Mouse (Mus musculus): ENCODE results near the gene Kat2b. TPM values are rescaled to one million over a fixed set of nuclear protein-coding genes. Genes with fewer than 3 reads are reported as not detected.
"Not testable (repeated sequence)": the region's sequence is repeated elsewhere in the genome, so short reads cannot be mapped to it uniquely, and the experiment has no call there.

Gene Kat2b
- polyA plus RNA-seq, 1 experiment from 2014 or later = 5.1 TPM

DNA sequence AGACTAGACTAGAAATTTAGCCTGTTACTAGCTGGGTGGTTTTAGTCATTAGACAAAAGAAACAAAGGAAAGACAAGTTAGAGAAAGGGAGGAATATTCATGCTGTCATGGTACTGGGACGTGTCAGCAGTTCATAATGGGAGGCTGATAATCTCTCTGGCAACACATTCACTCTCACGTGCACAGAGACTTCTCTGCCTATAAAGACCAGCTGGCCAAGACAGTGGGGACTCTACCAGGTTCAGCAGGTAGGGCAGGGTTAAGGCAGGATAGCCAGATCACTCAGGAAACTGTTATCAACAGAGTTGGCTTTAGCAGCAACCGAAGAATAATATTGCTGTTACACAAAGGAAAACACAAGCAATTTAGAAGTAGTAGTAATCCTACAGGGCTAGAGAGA, 9.2 kb upstream of the Kat2b start:
- no peak for ATAC-seq
- WGBS (ENCODE audit: insufficient replicate concordance) = 34% methylated on average over 3 of the region's 3 CpGs
- Histone ChIP-seq H3K4me2 (no peak overlapping the region), H3K9me3 (replicated peaks) (no peaks in the 10 kb centered on the region), H3K27me3 (replicated peaks) (no peaks in the 10 kb centered on the region), H3K9ac (no peak overlapping the region), H3K36me3 (no peaks in the 10 kb centered on the region), H3K27ac (peak overlapping the region; percentile 30; the same call in 1 of the 2 replicates), H3K4me1 (peaks cover 43% of the 10 kb centered on the region), H3K4me3 (no peak overlapping the region)

DNA sequence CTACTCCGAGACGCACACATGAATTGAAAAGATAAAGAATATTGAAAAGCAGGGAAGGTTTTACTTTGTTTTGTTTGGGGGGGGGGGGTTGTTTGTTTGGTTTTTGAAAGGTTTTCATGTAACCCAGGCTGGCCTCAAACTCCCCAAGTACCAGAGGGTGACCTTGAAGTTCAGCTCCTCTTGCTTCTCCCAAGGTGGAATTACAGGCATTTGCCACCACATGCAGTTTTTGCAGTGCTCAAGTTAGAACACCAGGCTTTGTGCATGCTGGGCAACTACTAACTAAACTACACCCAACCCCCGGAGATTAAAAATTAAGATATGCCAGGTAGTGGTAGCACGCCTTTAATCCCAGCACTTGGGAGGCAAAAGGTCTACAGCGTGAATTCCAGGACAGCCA, 7.0 kb upstream of the Kat2b start:
- Histone ChIP-seq H3K36me3 (no peaks in the 10 kb centered on the region), H3K4me3 (no peak overlapping the region), H3K9ac (no peak overlapping the region), H3K4me2 (no peak overlapping the region), H3K9me3 (replicated peaks) (no peaks in the 10 kb centered on the region), H3K27me3 (replicated peaks) (no peaks in the 10 kb centered on the region), H3K27ac (no peak overlapping the region), H3K4me1 (peaks cover 33% of the 10 kb centered on the region)
- ATAC-seq = no peak
- 69% methylated on average over 5 of the region's 5 CpGs for WGBS (ENCODE audit: insufficient replicate concordance)

DNA sequence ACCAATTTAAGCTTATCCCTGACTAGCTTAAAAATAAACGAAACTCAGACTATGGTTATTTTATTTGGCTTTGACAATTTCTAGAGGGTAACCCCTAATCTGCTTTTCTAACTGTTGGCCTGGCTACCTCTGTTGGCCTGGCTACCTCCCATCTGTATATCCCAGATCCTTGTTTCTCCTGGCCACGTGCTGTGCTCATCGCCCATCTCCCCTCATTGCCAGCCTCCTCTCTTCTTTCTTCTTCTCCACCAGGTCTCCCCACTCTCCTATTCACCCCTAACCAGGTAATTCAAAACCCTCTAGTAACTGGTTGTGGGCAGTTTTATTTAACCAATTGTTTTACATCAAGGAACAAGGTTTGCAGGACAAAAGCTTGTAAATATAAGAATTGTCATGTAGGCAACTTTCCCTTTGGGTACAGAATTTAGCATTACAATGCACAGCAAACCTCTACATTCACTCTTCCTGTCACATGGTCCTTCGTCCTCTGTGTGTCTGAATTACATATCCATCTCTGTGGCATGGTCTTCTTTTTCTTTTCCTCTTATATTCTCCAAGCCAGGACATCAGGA, 5.1 kb upstream of the Kat2b start:
- Histone ChIP-seq H3K4me3 (no peak overlapping the region), H3K36me3 (no peaks in the 10 kb centered on the region), H3K9ac (no peak overlapping the region), H3K27ac (no peak overlapping the region), H3K4me1 (peaks cover 21% of the 10 kb centered on the region), H3K4me2 (no peak overlapping the region), H3K9me3 (replicated peaks) (no peaks in the 10 kb centered on the region), H3K27me3 (replicated peaks) (no peaks in the 10 kb centered on the region)
- WGBS (ENCODE audit: insufficient replicate concordance) = 75% methylated on average over 4 of the region's 4 CpGs
- no peak for ATAC-seq

DNA sequence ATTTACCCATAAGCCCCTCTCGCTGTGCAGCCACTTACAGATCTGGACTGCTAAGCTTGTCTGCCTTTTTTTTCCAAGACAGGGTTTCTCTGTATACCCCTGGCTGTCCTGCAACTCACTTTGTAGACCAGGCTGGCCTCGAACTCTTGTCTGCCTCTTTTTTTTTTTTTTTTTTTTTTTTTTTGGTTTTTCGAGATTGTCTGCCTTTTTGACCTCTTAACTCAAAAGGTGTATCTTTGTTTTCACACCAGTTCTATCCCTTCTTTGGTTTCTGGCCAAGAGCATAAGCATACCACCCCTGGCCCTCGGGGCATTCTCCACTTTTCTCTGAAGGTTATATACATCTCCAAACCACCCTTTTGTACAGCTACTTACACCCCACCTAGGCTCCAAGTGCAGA, 1.8 kb upstream of the Kat2b start:
- Histone ChIP-seq H3K27me3 (replicated peaks) (no peaks in the 10 kb centered on the region), H3K4me1 (peaks cover 21% of the 10 kb centered on the region), H3K4me3 (no peak overlapping the region), H3K27ac (no peak overlapping the region), H3K36me3 (no peaks in the 10 kb centered on the region), H3K4me2 (no peak overlapping the region), H3K9ac (no peak overlapping the region), H3K9me3 (replicated peaks) (no peaks in the 10 kb centered on the region)
- ATAC-seq = no peak
- 79% methylated on average over 4 of the region's 4 CpGs for WGBS (ENCODE audit: insufficient replicate concordance)

DNA sequence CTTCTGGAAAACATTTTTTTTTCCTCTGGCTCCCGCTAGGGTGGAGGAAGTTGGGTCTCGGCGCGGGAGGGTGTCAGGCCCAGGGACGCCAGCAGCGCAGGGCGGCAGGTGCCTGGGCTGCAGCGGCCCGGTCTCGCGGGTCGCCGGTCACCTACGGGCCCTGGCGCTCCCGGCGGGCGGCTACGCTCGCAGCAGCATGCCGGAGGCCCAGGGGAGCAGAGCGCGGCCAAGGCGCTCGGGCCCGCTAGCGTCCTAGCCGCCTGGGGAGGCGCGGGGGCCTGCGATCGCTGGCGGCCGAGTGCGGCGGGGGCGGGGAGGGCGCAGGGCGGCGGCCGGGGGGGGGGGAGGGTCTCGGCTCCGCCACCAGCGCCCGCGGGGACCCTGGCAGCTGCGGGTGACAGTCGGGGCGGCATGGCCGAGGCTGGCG, 271 bp downstream of the Kat2b start:
- Histone ChIP-seq H3K4me3 (peak overlapping the region; percentile 95), H3K9ac (peak overlapping the region; percentile 97), H3K4me1 (peaks cover 41% of the 10 kb centered on the region), H3K27ac (peak overlapping the region; percentile 95), H3K27me3 (replicated peaks) (no peaks in the 10 kb centered on the region), H3K9me3 (replicated peaks) (no peaks in the 10 kb centered on the region), H3K4me2 (peak overlapping the region; percentile 94), H3K36me3 (no peaks in the 10 kb centered on the region)
- ATAC-seq = peak; percentile 62
- under 1% methylated on average over 27 of the region's 51 CpGs for WGBS (ENCODE audit: insufficient replicate concordance)

DNA sequence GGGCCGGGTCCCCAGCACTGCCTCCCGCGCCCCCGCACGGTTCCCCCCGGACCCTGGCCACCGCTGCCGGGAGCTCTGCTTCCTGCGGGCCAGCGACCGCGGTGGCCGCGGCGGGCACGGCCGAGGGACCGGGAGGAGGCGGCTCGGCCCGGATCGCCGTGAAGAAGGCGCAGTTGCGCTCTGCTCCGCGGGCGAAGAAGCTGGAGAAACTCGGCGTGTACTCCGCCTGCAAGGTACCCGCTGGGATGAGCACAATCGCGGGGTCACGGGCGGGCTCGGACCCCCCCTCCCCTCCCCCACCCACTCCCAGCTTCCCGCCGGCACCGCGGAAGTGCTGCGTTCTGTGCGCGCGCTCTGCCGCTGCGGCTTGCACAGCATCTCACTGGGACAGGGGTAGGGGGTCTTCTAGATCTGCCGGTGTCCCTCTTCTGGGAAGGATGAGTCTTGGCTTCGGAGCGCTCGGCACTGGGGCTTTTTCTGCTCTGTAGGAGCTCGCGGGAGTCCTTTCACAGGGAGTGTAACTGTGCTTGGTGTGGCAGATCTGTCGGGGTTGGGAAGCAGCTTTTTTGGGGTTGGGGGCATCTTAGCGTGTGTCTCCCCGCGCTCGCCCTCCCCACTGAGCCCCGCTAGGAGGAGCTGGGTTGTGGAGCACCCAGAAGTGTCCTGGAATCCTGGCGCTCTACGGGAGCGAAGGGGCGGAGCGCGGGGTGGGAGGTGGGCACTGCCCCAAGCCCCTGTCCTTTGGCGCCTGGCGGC, 863 bp downstream of the Kat2b start:
- peak; percentile 52 for ATAC-seq
- Histone ChIP-seq H3K4me1 (peaks cover 44% of the 10 kb centered on the region), H3K27ac (peak overlapping the region; percentile 95), H3K36me3 (no peaks in the 10 kb centered on the region), H3K9ac (peak overlapping the region; percentile 97), H3K9me3 (replicated peaks) (no peaks in the 10 kb centered on the region), H3K4me2 (peak overlapping the region; percentile 94), H3K4me3 (peak overlapping the region; percentile 95), H3K27me3 (replicated peaks) (no peaks in the 10 kb centered on the region)
- WGBS (ENCODE audit: insufficient replicate concordance) = under 1% methylated on average over 67 of the region's 67 CpGs

DNA sequence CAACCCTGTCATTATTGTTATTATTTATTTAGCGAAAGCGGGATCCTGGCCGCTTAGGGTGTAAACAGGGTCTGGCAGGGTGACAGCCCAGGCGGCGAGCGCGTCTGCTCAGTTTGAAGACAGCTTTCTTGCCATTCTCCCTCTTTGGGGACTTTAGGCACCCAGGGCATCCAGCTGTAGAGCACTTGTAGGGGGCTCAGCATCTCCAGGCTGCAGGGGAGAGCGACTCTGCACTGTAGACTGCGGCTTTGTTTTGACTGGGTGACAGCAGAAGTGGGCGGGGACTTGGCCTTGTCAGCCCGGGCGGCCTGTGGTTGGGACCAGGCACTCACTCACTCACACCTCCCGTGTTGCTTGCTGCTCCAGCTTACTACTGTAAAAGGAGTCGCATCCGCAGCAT, 1.5 kb downstream of the Kat2b start:
- Histone ChIP-seq H3K9me3 (replicated peaks) (no peaks in the 10 kb centered on the region), H3K9ac (peak overlapping the region; percentile 97), H3K27ac (peak overlapping the region; percentile 95), H3K36me3 (no peaks in the 10 kb centered on the region), H3K4me1 (peaks cover 50% of the 10 kb centered on the region), H3K27me3 (replicated peaks) (no peaks in the 10 kb centered on the region), H3K4me2 (peak overlapping the region; percentile 94), H3K4me3 (peak overlapping the region; percentile 95)
- WGBS (ENCODE audit: insufficient replicate concordance) = 2% methylated on average over 15 of the region's 15 CpGs
- peak; percentile 89 for ATAC-seq

DNA sequence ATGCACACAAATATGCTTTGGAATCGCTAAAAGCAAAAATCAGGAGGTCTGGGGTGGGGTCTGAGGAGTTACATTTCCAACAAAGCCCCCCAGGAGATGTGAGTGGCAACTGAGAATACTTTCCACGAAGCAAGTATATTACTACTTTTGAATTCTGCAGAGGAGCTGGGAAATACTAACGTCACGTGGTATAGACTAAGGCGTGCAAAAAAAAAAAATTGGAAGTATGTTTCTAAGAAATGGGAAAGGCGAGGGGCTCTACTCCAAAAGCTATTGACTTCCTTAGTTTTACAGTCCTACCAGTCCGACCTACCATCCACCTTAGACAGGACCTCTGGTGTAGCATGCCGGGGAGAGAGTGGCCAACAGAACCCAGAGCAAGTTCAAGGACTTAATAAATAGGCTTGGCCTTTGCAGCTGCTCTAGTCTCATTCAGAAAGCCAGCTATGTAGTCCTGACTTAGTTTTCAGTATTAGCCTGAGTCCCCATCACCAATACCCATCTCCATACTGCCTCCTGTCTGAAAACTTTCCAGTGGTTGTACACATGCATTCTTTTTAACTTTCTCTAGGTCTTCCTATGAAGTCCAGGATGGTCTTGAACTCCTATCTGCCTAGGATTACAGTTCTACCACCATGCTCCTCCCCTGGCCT, 2.2 kb downstream of the Kat2b start:
- H3K27me3 ChIP-seq (replicated peaks) = no peaks in the 10 kb centered on the region
- no peaks in the 10 kb centered on the region for H3K36me3 ChIP-seq
- peak overlapping the region; percentile 94 for H3K4me2 ChIP-seq
- H3K4me1 ChIP-seq = peaks cover 54% of the 10 kb centered on the region
- H3K9ac ChIP-seq = peak overlapping the region; percentile 97
- WGBS (ENCODE audit: insufficient replicate concordance) = 23% methylated on average over 8 of the region's 8 CpGs
- H3K27ac ChIP-seq = peak overlapping the region; percentile 95
- H3K4me3 ChIP-seq = peak overlapping the region; percentile 95
- no peak for ATAC-seq
- no peaks in the 10 kb centered on the region for H3K9me3 ChIP-seq (replicated peaks)

DNA sequence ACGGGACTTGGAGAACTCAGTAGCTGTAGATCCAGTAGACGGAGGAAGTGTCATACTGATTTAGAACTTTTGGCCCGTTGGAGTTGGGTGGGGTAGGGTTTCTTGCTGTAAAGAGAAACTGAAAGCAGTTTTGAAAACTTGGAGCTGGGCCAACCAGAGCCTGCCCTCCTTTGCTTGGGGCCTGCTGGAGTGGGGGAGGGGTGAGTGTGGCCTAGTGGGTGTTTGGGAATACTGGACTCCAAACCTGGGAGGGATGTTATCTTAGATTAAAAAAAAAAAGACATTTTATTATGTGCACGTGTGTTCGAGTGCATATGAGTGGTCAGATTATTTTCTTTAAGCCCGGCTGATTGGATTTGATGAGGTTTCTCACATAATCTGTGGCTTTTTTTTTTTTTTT, 3.2 kb downstream of the Kat2b start:
- no peak for ATAC-seq
- H3K27me3 ChIP-seq (replicated peaks) = no peaks in the 10 kb centered on the region
- 18% methylated on average over 6 of the region's 6 CpGs for WGBS (ENCODE audit: insufficient replicate concordance)
- H3K4me2 ChIP-seq = peak overlapping the region; percentile 94
- peak overlapping the region; percentile 95 for H3K4me3 ChIP-seq
- peaks cover 60% of the 10 kb centered on the region for H3K4me1 ChIP-seq
- no peaks in the 10 kb centered on the region for H3K9me3 ChIP-seq (replicated peaks)
- H3K27ac ChIP-seq = peak overlapping the region; percentile 95
- H3K36me3 ChIP-seq = no peaks in the 10 kb centered on the region
- H3K9ac ChIP-seq = peak overlapping the region; percentile 50

DNA sequence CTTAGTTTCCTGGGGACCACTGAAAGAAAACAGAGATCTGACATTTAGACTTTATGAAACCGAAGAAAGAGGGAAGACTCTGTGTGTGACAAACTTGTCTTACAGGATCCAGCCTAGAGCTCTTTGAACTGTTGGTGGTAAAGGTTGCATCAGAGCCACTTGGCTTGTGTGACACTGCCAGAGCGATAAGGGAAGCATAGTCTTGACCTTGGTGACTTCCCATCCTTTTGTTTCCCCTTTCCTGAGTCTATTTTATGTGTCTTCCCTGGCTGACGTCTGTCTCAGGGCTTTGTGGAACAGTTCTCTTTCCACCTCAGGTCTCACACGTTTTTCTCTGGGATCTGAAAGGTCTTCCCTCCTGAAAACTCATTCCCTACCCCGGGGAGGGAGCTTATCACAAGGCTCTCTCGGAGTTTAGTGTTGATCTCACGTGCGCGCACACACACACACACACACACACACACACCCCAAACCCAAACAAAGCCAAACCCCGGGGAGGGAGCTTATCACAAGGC, 3.8 kb downstream of the Kat2b start:
- Histone ChIP-seq H3K4me2 (peak overlapping the region; percentile 94), H3K36me3 (no peaks in the 10 kb centered on the region), H3K9ac (peak overlapping the region; percentile 50), H3K4me3 (peak overlapping the region; percentile 95), H3K27me3 (replicated peaks) (no peaks in the 10 kb centered on the region), H3K27ac (peak overlapping the region; percentile 95), H3K4me1 (peaks cover 60% of the 10 kb centered on the region), H3K9me3 (replicated peaks) (no peaks in the 10 kb centered on the region)
- WGBS (ENCODE audit: insufficient replicate concordance) = 7% methylated on average over 10 of the region's 10 CpGs
- ATAC-seq = peak; percentile 42

DNA sequence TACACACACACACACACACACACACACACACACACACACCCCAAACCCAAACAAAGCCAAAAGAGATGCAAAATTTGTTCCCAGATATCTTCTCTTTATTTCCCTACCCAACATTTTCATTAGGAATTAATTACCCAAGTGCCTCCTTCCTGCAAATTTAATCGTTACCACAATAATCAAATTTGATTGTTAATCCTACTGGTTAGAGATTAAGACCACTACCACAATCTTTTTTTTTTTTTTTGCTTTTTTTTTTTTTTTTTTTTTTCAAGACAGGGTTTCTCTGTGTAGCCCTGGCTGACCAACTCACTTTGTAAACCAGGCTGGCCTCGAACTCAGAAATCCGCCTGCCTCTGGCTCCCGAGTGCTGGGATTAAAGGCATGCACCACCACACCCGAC, 4.3 kb downstream of the Kat2b start:
- not testable (repeated sequence) for H3K36me3 ChIP-seq; ATAC-seq; H3K27me3 ChIP-seq (replicated peaks); H3K9me3 ChIP-seq (replicated peaks)
- Histone ChIP-seq H3K4me2 (peak overlapping the region; percentile 94), H3K27ac (peak overlapping the region; percentile 95), H3K4me3 (peak overlapping the region; percentile 95), H3K4me1 (peaks cover 56% of the 10 kb centered on the region), H3K9ac (peak overlapping the region; percentile 50)
- 71% methylated on average over 5 of the region's 5 CpGs for WGBS (ENCODE audit: insufficient replicate concordance)

DNA sequence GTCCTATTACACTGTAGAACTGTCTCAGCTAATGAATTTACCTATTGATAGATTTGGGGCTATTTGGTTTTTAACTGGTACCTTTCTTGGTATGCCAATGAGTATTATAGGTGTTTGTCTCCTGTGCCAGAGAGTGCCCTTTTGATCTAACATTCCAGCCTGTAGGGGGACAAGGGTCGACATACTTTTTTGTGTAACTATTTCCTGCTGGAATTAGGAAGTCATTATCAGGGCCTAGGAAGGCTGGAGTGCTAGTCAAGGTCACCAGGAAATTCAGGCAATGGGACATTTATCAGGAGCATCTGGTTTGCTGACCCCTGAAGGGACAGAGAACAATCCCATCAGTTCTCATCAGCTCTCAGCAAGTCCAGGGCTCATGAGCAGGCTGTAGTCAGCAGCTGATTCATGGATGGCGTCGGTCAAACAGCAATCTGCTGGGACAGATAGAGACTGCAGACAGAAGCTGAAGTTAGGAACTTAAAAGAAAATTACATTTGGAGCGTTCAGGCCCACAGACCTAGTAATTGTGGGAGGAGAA, 6.4 kb downstream of the Kat2b start:
- H3K4me1 ChIP-seq = peaks cover 69% of the 10 kb centered on the region
- H3K9ac ChIP-seq = peak overlapping the region; percentile 31; the same call in 1 of the 2 replicates
- no peaks in the 10 kb centered on the region for H3K9me3 ChIP-seq (replicated peaks)
- no peak overlapping the region for H3K4me3 ChIP-seq
- no peaks in the 10 kb centered on the region; the same call in 1 of the 2 replicates for H3K36me3 ChIP-seq
- WGBS (ENCODE audit: insufficient replicate concordance) = 29% methylated on average over 4 of the region's 4 CpGs
- H3K4me2 ChIP-seq = no peak overlapping the region
- ATAC-seq = no peak
- H3K27me3 ChIP-seq (replicated peaks) = no peaks in the 10 kb centered on the region
- H3K27ac ChIP-seq = peak overlapping the region; percentile 36; the same call in 1 of the 2 replicates
